Mouse (Mus musculus): ENCODE data around the gene Extl1.

GRCm38 (mm10) chr4:134361215-134361614 lies 22.4 kb downstream of the Extl1 start:
- TF ChIP-seq POU5F1 (IDR thresholded peaks at IDR 0.05; ENCODE audit: borderline replicate concordance, low read length) (no peak), CTCF (conservative IDR thresholded peaks at IDR 0.05; ENCODE audit: low read length) (no peak), NANOG (IDR thresholded peaks at IDR 0.05; ENCODE audit: borderline replicate concordance, low read length) (no peak)
